Mouse (Mus musculus) myocyte (in vitro differentiated cells): ENCODE measurements around the gene Myo10.
A peak's percentile ranks its signal among the peaks of the same experiment; 100 is the strongest.

Experiments used
- CEBPB ChIP-seq: IDR thresholded peaks from 2 replicates; pipeline ENCODE4 v1.6.1; 2011; ENCODE audit warnings: mild to moderate bottlenecking, moderate library complexity; ENCODE audit not compliant: poor library complexity, insufficient read depth, severe bottlenecking
- E2F4 ChIP-seq: IDR thresholded peaks from one replicate; pipeline ENCODE4 v1.6.1; 2011; ENCODE audit warnings: mild to moderate bottlenecking, control low read depth, moderate library complexity; ENCODE audit not compliant: insufficient read depth
- MAX ChIP-seq: IDR thresholded peaks from one replicate; pipeline ENCODE4 v1.6.1; 2011; ENCODE audit warnings: low read depth, mild to moderate bottlenecking, control low read depth
- MYOD1 ChIP-seq, 3 experiments: IDR thresholded peaks; one replicate each; pipeline ENCODE4 v1.6.1; 2011; ENCODE audit warnings: control low read depth in 2 of 3, low read depth in 2 of 3, mild to moderate bottlenecking in 2 of 3, moderate library complexity in 1 of 3; ENCODE audit not compliant: insufficient read length in 2 of 3, control insufficient read depth in 1 of 3
- MYOG ChIP-seq, 3 experiments: IDR thresholded peaks; one replicate each; pipeline ENCODE4 v1.6.1; 2011; ENCODE audit warnings: control low read depth in 2 of 3, low read depth in 2 of 3, mild to moderate bottlenecking in 2 of 3; ENCODE audit not compliant: insufficient read length in 2 of 3, control insufficient read depth in 1 of 3, insufficient read depth in 1 of 3
- POLR2A ChIP-seq: IDR thresholded peaks from one replicate; pipeline ENCODE4 v1.6.1; 2011; ENCODE audit warnings: low read depth, mild to moderate bottlenecking, control low read depth, moderate library complexity; ENCODE audit not compliant: insufficient read length
- REST ChIP-seq: IDR thresholded peaks from one replicate; pipeline ENCODE4 v1.6.1; 2011; ENCODE audit warnings: mild to moderate bottlenecking, control low read depth, moderate library complexity; ENCODE audit not compliant: insufficient read depth, insufficient read length
- SRF ChIP-seq: IDR thresholded peaks from one replicate; pipeline ENCODE4 v1.6.1; 2011; ENCODE audit warnings: low read depth; ENCODE audit not compliant: control insufficient read depth, insufficient read length
- TCF12 ChIP-seq: IDR thresholded peaks from one replicate; pipeline ENCODE4 v1.6.1; 2011; ENCODE audit warnings: mild to moderate bottlenecking, control low read depth; ENCODE audit not compliant: poor library complexity, insufficient read depth, severe bottlenecking
- USF1 ChIP-seq: IDR thresholded peaks from one replicate; pipeline ENCODE4 v1.6.1; 2011; ENCODE audit warnings: low read depth, mild to moderate bottlenecking, control low read depth, moderate library complexity

- no peak for TF ChIP-seq REST
- peak in 2 of 3 experiments; percentile 83 to 89 for TF ChIP-seq MYOD1 (IDR thresholded peaks at IDR 0.05; ENCODE audit: control insufficient read depth in 1 of 3, insufficient read length in 2 of 3, low read depth in 2 of 3)
- no peak for TF ChIP-seq POLR2A
- TF ChIP-seq CEBPB: peak; percentile 87
- TF ChIP-seq MAX: no peak
- TF ChIP-seq MYOG (IDR thresholded peaks at IDR 0.05; ENCODE audit: control insufficient read depth in 1 of 3, insufficient read depth in 1 of 3, insufficient read length in 2 of 3, low read depth in 2 of 3): peak; percentile 19 to 91 (median 72)
- peak; percentile 38 for TF ChIP-seq TCF12
- TF ChIP-seq SRF: no peak
- TF ChIP-seq USF1: no peak
- TF ChIP-seq E2F4: no peak
Observed at GRCm38 (mm10) chr15:25645862-25646261, 23.5 kb downstream of the Myo10 start.
